Mouse (Mus musculus): ENCODE measurements at regions not wholly inside any gene's neighbourhood (a gene's known extent, or its start where the extent isn't known, plus 50 kb on each side); places are given as distances from the start of the nearest gene placed in this dataset.

- H3K9me3 ChIP-seq (ENCODE audit: control insufficient read depth, low read length) = no peaks in the 10 kb centered on the region
- H3K4me2 ChIP-seq (ENCODE audit: low read length) = no peak overlapping the region
- no peak overlapping the region for H3K27ac ChIP-seq (ENCODE audit: low read depth, low read length)
- H3K4me1 ChIP-seq (ENCODE audit: control insufficient read depth, insufficient read depth, low read depth, low read length) = no peaks in the 10 kb centered on the region
- no peak overlapping the region for H3K9ac ChIP-seq (ENCODE audit: low read depth, low read length)
- 61% methylated on average over 1 of the region's 1 CpGs for WGBS
- H3K36me3 ChIP-seq (ENCODE audit: control insufficient read depth, insufficient read depth, low read length) = no peaks in the 10 kb centered on the region
- no peak for ATAC-seq
- no peak overlapping the region for H3K4me3 ChIP-seq (ENCODE audit: low read length)
- no peaks in the 10 kb centered on the region for H3K27me3 ChIP-seq (replicated peaks; ENCODE audit: control insufficient read depth, insufficient read depth, low read length)
Observed at GRCm38 (mm10) chr2:46506951-46507350, 1389.8 kb upstream of the Zeb2 start.

- Histone ChIP-seq H3K4me3 (ENCODE audit: low read length) (no peak overlapping the region), H3K27ac (ENCODE audit: low read depth, low read length) (no peak overlapping the region), H3K27me3 (replicated peaks; ENCODE audit: control insufficient read depth, insufficient read depth, low read length) (no peaks in the 10 kb centered on the region), H3K4me2 (ENCODE audit: low read length) (no peak overlapping the region), H3K4me1 (ENCODE audit: control insufficient read depth, insufficient read depth, low read depth, low read length) (no peaks in the 10 kb centered on the region), H3K9ac (ENCODE audit: low read depth, low read length) (no peak overlapping the region), H3K9me3 (ENCODE audit: control insufficient read depth, low read length) (no peaks in the 10 kb centered on the region), H3K36me3 (ENCODE audit: control insufficient read depth, insufficient read depth, low read length) (no peaks in the 10 kb centered on the region)
- no peak for ATAC-seq
- 91% methylated on average over 2 of the region's 2 CpGs for WGBS
Observed at GRCm38 (mm10) chr2:46503074-46503473, 1385.9 kb upstream of the Zeb2 start.

- Histone ChIP-seq H3K4me3 (ENCODE audit: low read length) (no peak overlapping the region), H3K36me3 (ENCODE audit: control insufficient read depth, insufficient read depth, low read length) (no peaks in the 10 kb centered on the region), H3K4me1 (ENCODE audit: control insufficient read depth, insufficient read depth, low read depth, low read length) (no peaks in the 10 kb centered on the region), H3K27me3 (replicated peaks; ENCODE audit: control insufficient read depth, insufficient read depth, low read length) (no peaks in the 10 kb centered on the region), H3K9me3 (ENCODE audit: control insufficient read depth, low read length) (no peaks in the 10 kb centered on the region), H3K9ac (ENCODE audit: low read depth, low read length) (no peak overlapping the region), H3K4me2 (ENCODE audit: low read length) (no peak overlapping the region), H3K27ac (ENCODE audit: low read depth, low read length) (no peak overlapping the region)
- WGBS = 61% methylated on average over 2 of the region's 2 CpGs
- ATAC-seq = no peak
Observed at GRCm38 (mm10) chr2:46492299-46492698, 1375.1 kb upstream of the Zeb2 start.

GRCm38 (mm10) chr2:46491081-46491480, 1373.9 kb upstream of the Zeb2 start:
- no peaks in the 10 kb centered on the region for H3K4me1 ChIP-seq (ENCODE audit: control insufficient read depth, insufficient read depth, low read depth, low read length)
- H3K4me3 ChIP-seq (ENCODE audit: low read length) = no peak overlapping the region
- no peak overlapping the region for H3K27ac ChIP-seq (ENCODE audit: low read depth, low read length)
- ATAC-seq = no peak
- H3K27me3 ChIP-seq (replicated peaks; ENCODE audit: control insufficient read depth, insufficient read depth, low read length) = no peaks in the 10 kb centered on the region
- H3K36me3 ChIP-seq (ENCODE audit: control insufficient read depth, insufficient read depth, low read length) = no peaks in the 10 kb centered on the region
- H3K9ac ChIP-seq (ENCODE audit: low read depth, low read length) = no peak overlapping the region
- WGBS = 91% methylated on average over 2 of the region's 2 CpGs
- H3K4me2 ChIP-seq (ENCODE audit: low read length) = no peak overlapping the region
- H3K9me3 ChIP-seq (ENCODE audit: control insufficient read depth, low read length) = no peaks in the 10 kb centered on the region

GRCm38 (mm10) chr2:46468936-46469629, 1351.9 kb upstream of the Zeb2 start:
- H3K27me3 ChIP-seq (replicated peaks; ENCODE audit: control insufficient read depth, insufficient read depth, low read length) = no peaks in the 10 kb centered on the region
- H3K36me3 ChIP-seq (ENCODE audit: control insufficient read depth, insufficient read depth, low read length) = no peaks in the 10 kb centered on the region
- ATAC-seq = no peak
- H3K4me3 ChIP-seq (ENCODE audit: low read length) = no peak overlapping the region
- H3K27ac ChIP-seq (ENCODE audit: low read depth, low read length) = no peak overlapping the region
- 75% methylated on average over 5 of the region's 5 CpGs for WGBS
- no peaks in the 10 kb centered on the region for H3K4me1 ChIP-seq (ENCODE audit: control insufficient read depth, insufficient read depth, low read depth, low read length)
- H3K4me2 ChIP-seq (ENCODE audit: low read length) = no peak overlapping the region
- H3K9ac ChIP-seq (ENCODE audit: low read depth, low read length) = no peak overlapping the region
- H3K9me3 ChIP-seq (ENCODE audit: control insufficient read depth, low read length) = no peaks in the 10 kb centered on the region

GRCm38 (mm10) chr2:46465389-46465788, 1348.2 kb upstream of the Zeb2 start:
- WGBS = 36% methylated on average over 4 of the region's 4 CpGs
- Histone ChIP-seq H3K9me3 (ENCODE audit: control insufficient read depth, low read length) (no peaks in the 10 kb centered on the region), H3K9ac (ENCODE audit: low read depth, low read length) (no peak overlapping the region), H3K36me3 (ENCODE audit: control insufficient read depth, insufficient read depth, low read length) (no peaks in the 10 kb centered on the region), H3K4me1 (ENCODE audit: control insufficient read depth, insufficient read depth, low read depth, low read length) (no peaks in the 10 kb centered on the region), H3K4me2 (ENCODE audit: low read length) (no peak overlapping the region), H3K4me3 (ENCODE audit: low read length) (no peak overlapping the region), H3K27ac (ENCODE audit: low read depth, low read length) (no peak overlapping the region), H3K27me3 (replicated peaks; ENCODE audit: control insufficient read depth, insufficient read depth, low read length) (no peaks in the 10 kb centered on the region)
- ATAC-seq = no peak

- no peaks in the 10 kb centered on the region for H3K4me1 ChIP-seq (ENCODE audit: control insufficient read depth, insufficient read depth, low read depth, low read length)
Observed at GRCm38 (mm10) chr2:46464913-46465312, 1347.7 kb upstream of the Zeb2 start.

GRCm38 (mm10) chr2:46462670-46463069, 1345.5 kb upstream of the Zeb2 start:
- no peak overlapping the region for H3K4me3 ChIP-seq (ENCODE audit: low read length)
- H3K9ac ChIP-seq (ENCODE audit: low read depth, low read length) = no peak overlapping the region
- no peak overlapping the region for H3K27ac ChIP-seq (ENCODE audit: low read depth, low read length)
- H3K27me3 ChIP-seq (replicated peaks; ENCODE audit: control insufficient read depth, insufficient read depth, low read length) = no peaks in the 10 kb centered on the region
- WGBS = 93% methylated on average over 2 of the region's 2 CpGs
- H3K4me1 ChIP-seq (ENCODE audit: control insufficient read depth, insufficient read depth, low read depth, low read length) = no peaks in the 10 kb centered on the region
- H3K9me3 ChIP-seq (ENCODE audit: control insufficient read depth, low read length) = no peaks in the 10 kb centered on the region
- no peak overlapping the region for H3K4me2 ChIP-seq (ENCODE audit: low read length)
- ATAC-seq = no peak
- no peaks in the 10 kb centered on the region for H3K36me3 ChIP-seq (ENCODE audit: control insufficient read depth, insufficient read depth, low read length)

More at GRCm38 (mm10) chr2:46464913-46465312, 1347.7 kb upstream of the Zeb2 start:
- no peaks in the 10 kb centered on the region for H3K36me3 ChIP-seq (ENCODE audit: control insufficient read depth, insufficient read depth, low read length)
- H3K27ac ChIP-seq (ENCODE audit: low read depth, low read length) = no peak overlapping the region
- H3K9me3 ChIP-seq (ENCODE audit: control insufficient read depth, low read length) = no peaks in the 10 kb centered on the region
- WGBS = 82% methylated on average over 1 of the region's 1 CpGs
- ATAC-seq = no peak
- no peak overlapping the region for H3K4me3 ChIP-seq (ENCODE audit: low read length)
- no peaks in the 10 kb centered on the region for H3K27me3 ChIP-seq (replicated peaks; ENCODE audit: control insufficient read depth, insufficient read depth, low read length)
- H3K4me2 ChIP-seq (ENCODE audit: low read length) = no peak overlapping the region
- no peak overlapping the region for H3K9ac ChIP-seq (ENCODE audit: low read depth, low read length)

- H3K27ac ChIP-seq (ENCODE audit: low read depth, low read length) = no peak overlapping the region
- no peak overlapping the region for H3K4me2 ChIP-seq (ENCODE audit: low read length)
- H3K4me3 ChIP-seq (ENCODE audit: low read length) = no peak overlapping the region
- H3K27me3 ChIP-seq (replicated peaks; ENCODE audit: control insufficient read depth, insufficient read depth, low read length) = no peaks in the 10 kb centered on the region
- ATAC-seq = no peak
- no peaks in the 10 kb centered on the region for H3K36me3 ChIP-seq (ENCODE audit: control insufficient read depth, insufficient read depth, low read length)
- WGBS = 77% methylated on average over 6 of the region's 6 CpGs
- H3K9ac ChIP-seq (ENCODE audit: low read depth, low read length) = no peak overlapping the region
- no peaks in the 10 kb centered on the region for H3K9me3 ChIP-seq (ENCODE audit: control insufficient read depth, low read length)
- no peaks in the 10 kb centered on the region for H3K4me1 ChIP-seq (ENCODE audit: control insufficient read depth, insufficient read depth, low read depth, low read length)
Observed at GRCm38 (mm10) chr2:46450698-46451097, 1333.5 kb upstream of the Zeb2 start.

- H3K4me2 ChIP-seq (ENCODE audit: low read length) = no peak overlapping the region
- no peak overlapping the region for H3K27ac ChIP-seq (ENCODE audit: low read depth, low read length)
- H3K9me3 ChIP-seq (ENCODE audit: control insufficient read depth, low read length) = no peaks in the 10 kb centered on the region
- no peak for ATAC-seq
- H3K9ac ChIP-seq (ENCODE audit: low read depth, low read length) = no peak overlapping the region
- peaks cover 4% of the 10 kb centered on the region for H3K4me1 ChIP-seq (ENCODE audit: control insufficient read depth, insufficient read depth, low read depth, low read length)
- H3K4me3 ChIP-seq (ENCODE audit: low read length) = no peak overlapping the region
- WGBS = 70% methylated on average over 3 of the region's 3 CpGs
- H3K27me3 ChIP-seq (replicated peaks; ENCODE audit: control insufficient read depth, insufficient read depth, low read length) = no peaks in the 10 kb centered on the region
- no peaks in the 10 kb centered on the region for H3K36me3 ChIP-seq (ENCODE audit: control insufficient read depth, insufficient read depth, low read length)
Observed at GRCm38 (mm10) chr2:46445306-46445705, 1328.1 kb upstream of the Zeb2 start.
